Mouse (Mus musculus) limb, embryonic 12.5 days (tissue): ENCODE measurements at regions not wholly inside any gene's neighbourhood (a gene's known extent, or its start where the extent isn't known, plus 50 kb on each side); places are given as distances from the start of the nearest gene placed in this dataset.

Source experiments
- ATAC-seq: fragments of 200-750 bp; cut with Nextera tagmentation; 2 replicates; pipeline ENCODE4 v1.8.0; 2017; ENCODE audit warnings: low read depth, moderate TSS enrichment; ENCODE audit not compliant: insufficient number of reproducible peaks, insufficient read depth, low FRiP score, low TSS enrichment
- H3K27ac ChIP-seq: fragments of 300-500 bp; sonication (generic); 2 replicates; pipeline ENCODE4 v1.5.1; 2016; ENCODE audit warnings: mild to moderate bottlenecking, moderate library complexity
- H3K27me3 ChIP-seq: fragments of 300-500 bp; sonication (generic); 2 replicates; pipeline ENCODE4 v1.6.1; 2016; ENCODE audit warnings: mild to moderate bottlenecking, moderate library complexity
- H3K36me3 ChIP-seq: fragments of 300-500 bp; sonication (generic); 2 replicates; pipeline ENCODE4 v1.6.1; 2016; ENCODE audit warnings: mild to moderate bottlenecking, moderate library complexity
- H3K4me1 ChIP-seq: fragments of 300-500 bp; sonication (generic); replicated peaks from 2 replicates; pipeline ENCODE4 v1.6.1; 2016
- H3K4me2 ChIP-seq: fragments of 300-500 bp; sonication (generic); 2 replicates; pipeline ENCODE4 v1.6.1; 2016; ENCODE audit warnings: mild to moderate bottlenecking, moderate library complexity
- H3K4me3 ChIP-seq: fragments of 300-500 bp; sonication (generic); replicated peaks from 2 replicates; pipeline ENCODE4 v1.5.1; 2016; ENCODE audit warnings: mild to moderate bottlenecking
- H3K9ac ChIP-seq: fragments of 300-500 bp; sonication (generic); replicated peaks from 2 replicates; pipeline ENCODE4 v1.6.1; 2016; ENCODE audit warnings: mild to moderate bottlenecking, moderate library complexity
- H3K9me3 ChIP-seq: fragments of 300-500 bp; sonication (generic); 2 replicates; pipeline ENCODE4 v1.6.1; 2016; ENCODE audit warnings: mild to moderate bottlenecking, moderate library complexity
- WGBS: fragments of 180-500 bp; shearing (Covaris S2); methylation state at CpG from one replicate; pipeline ENCODE4 v1.1.7; 2016; 5-methylcytosine and 5-hydroxymethylcytosine counted together

DNA sequence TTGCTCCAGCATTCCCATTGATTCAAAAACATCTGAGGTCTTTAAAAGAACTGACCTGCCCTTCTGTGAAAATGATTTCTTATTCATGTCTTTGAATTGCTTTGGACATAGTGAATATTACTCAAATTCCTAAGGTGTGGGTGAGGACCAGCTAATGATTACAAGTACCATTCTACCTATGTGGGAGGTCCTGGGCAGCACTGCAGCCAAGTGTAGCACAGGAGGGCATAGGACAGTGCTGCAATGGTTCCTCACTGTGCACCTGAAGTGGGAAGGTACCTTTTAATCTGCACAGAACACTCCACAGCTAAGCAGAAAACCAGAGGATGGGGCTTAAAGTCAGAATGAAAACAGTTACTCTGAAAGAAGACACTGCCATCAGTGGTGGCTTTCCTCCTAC is 474.8 kb upstream of the Camk1g start:
- H3K4me3 ChIP-seq = no peak overlapping the region
- no peak for ATAC-seq
- no peak overlapping the region for H3K27ac ChIP-seq
- H3K4me1 ChIP-seq = peaks cover 8% of the 10 kb centered on the region; the same call in 1 of the 2 replicates
- no peak overlapping the region for H3K4me2 ChIP-seq
- H3K9me3 ChIP-seq = no peaks in the 10 kb centered on the region
- H3K27me3 ChIP-seq = no peaks in the 10 kb centered on the region
- H3K36me3 ChIP-seq = no peaks in the 10 kb centered on the region
- H3K9ac ChIP-seq = no peak overlapping the region

DNA sequence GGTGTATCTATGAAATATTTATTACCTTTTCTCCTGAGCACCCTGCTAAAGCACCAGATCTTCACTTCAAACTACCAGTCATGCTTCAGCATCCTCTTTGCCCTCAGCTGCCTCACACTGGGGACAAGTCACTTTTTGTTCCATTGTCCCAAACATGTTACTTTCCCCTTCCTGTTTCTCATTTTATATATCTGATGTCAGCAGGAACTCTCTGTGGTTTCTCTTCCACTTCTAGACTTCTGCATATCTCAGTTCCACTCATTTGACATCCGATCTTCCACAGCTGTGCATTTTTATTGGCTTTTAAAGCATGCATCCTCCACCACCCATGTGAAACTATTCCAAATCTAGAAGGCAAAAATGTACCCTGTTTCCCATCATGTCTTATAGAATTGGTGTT is 474.4 kb upstream of the Camk1g start:
- Histone ChIP-seq H3K27me3 (no peaks in the 10 kb centered on the region), H3K4me2 (no peak overlapping the region), H3K36me3 (no peaks in the 10 kb centered on the region), H3K4me3 (no peak overlapping the region), H3K9me3 (no peaks in the 10 kb centered on the region), H3K9ac (no peak overlapping the region), H3K4me1 (peaks cover 8% of the 10 kb centered on the region; the same call in 1 of the 2 replicates), H3K27ac (no peak overlapping the region)
- no peak for ATAC-seq
- 43% methylated on average over 1 of the region's 1 CpGs for WGBS

- Histone ChIP-seq H3K27ac (no peak overlapping the region), H3K4me3 (no peak overlapping the region), H3K9me3 (no peaks in the 10 kb centered on the region), H3K4me2 (no peak overlapping the region), H3K27me3 (no peaks in the 10 kb centered on the region), H3K4me1 (no peaks in the 10 kb centered on the region), H3K9ac (no peak overlapping the region), H3K36me3 (no peaks in the 10 kb centered on the region)
- ATAC-seq = no peak
- WGBS = 71% methylated on average over 3 of the region's 3 CpGs
These were observed 430.9 kb upstream of the Camk1g start for GRCm38 (mm10) chr1:193800998-193801397.

DNA sequence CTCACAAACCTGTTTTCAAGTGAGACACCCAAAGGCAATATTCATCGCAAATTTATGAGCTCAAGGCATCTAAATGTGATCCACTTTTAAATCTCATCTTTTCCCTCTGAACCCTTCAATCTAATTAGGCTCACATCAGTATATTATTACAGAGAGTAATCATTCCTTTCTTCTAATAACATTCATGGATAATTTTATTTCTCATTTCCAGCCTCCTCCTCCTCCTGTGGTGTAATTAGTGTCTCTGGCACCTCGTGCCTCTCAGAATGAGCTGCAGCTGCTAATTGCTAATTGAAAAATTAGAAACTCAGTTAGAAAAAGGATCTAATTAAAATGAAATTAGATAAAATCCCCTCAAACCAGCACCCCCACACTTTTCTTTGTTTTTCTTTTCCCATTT is 420.5 kb upstream of the Camk1g start:
- Histone ChIP-seq H3K4me3 (no peak overlapping the region), H3K36me3 (no peaks in the 10 kb centered on the region), H3K27me3 (peaks cover 3% of the 10 kb centered on the region; the same call in 1 of the 2 replicates), H3K9me3 (no peaks in the 10 kb centered on the region), H3K4me1 (no peaks in the 10 kb centered on the region), H3K9ac (no peak overlapping the region), H3K4me2 (no peak overlapping the region), H3K27ac (no peak overlapping the region)
- no peak for ATAC-seq
- 53% methylated on average over 2 of the region's 2 CpGs for WGBS

GRCm38 (mm10) chr1:193788496-193788895 is 418.4 kb upstream of the Camk1g start:
- H3K27me3 ChIP-seq = peaks cover 3% of the 10 kb centered on the region; the same call in 1 of the 2 replicates
- no peak overlapping the region for H3K9ac ChIP-seq
- no peak overlapping the region for H3K27ac ChIP-seq
- WGBS = 85% methylated on average over 2 of the region's 2 CpGs
- ATAC-seq = no peak
- H3K36me3 ChIP-seq = no peaks in the 10 kb centered on the region
- no peaks in the 10 kb centered on the region for H3K4me1 ChIP-seq
- H3K9me3 ChIP-seq = no peaks in the 10 kb centered on the region
- H3K4me2 ChIP-seq = no peak overlapping the region
- H3K4me3 ChIP-seq = no peak overlapping the region

- no peaks in the 10 kb centered on the region for H3K9me3 ChIP-seq
- no peak for ATAC-seq
- no peak overlapping the region for H3K9ac ChIP-seq
- no peak overlapping the region for H3K27ac ChIP-seq
- no peak overlapping the region for H3K4me3 ChIP-seq
- H3K4me1 ChIP-seq = no peaks in the 10 kb centered on the region
- H3K27me3 ChIP-seq = peaks cover 3% of the 10 kb centered on the region; the same call in 1 of the 2 replicates
- no peaks in the 10 kb centered on the region for H3K36me3 ChIP-seq
- 77% methylated on average over 1 of the region's 1 CpGs for WGBS
- H3K4me2 ChIP-seq = no peak overlapping the region
These were observed 417.3 kb upstream of the Camk1g start for GRCm38 (mm10) chr1:193787417-193787816.

DNA sequence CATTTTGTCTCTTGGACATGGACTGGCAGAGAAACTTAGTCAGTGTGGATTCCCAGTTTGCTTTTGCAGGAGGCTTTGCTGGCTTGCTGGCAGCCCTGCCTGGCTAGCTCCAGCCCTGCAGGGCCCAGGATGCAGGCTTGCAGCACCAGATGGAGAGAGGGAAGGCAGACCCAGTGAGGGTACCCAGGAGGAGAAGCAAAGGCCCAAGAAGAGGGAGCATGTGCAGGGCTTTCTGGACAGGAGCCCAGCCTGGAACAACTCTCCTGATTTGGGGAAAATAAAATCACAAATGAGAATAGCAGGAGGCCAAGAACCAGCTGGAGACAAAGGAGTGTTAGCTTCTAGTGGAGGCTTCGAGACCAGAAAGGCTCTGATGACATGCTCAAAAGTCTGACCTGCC is 414.9 kb upstream of the Camk1g start:
- no peak for ATAC-seq
- Histone ChIP-seq H3K36me3 (no peaks in the 10 kb centered on the region), H3K9ac (no peak overlapping the region), H3K27me3 (peaks cover 3% of the 10 kb centered on the region; the same call in 1 of the 2 replicates), H3K4me3 (no peak overlapping the region), H3K9me3 (no peaks in the 10 kb centered on the region), H3K27ac (no peak overlapping the region), H3K4me1 (no peaks in the 10 kb centered on the region), H3K4me2 (no peak overlapping the region)
- WGBS = 63% methylated on average over 1 of the region's 1 CpGs

DNA sequence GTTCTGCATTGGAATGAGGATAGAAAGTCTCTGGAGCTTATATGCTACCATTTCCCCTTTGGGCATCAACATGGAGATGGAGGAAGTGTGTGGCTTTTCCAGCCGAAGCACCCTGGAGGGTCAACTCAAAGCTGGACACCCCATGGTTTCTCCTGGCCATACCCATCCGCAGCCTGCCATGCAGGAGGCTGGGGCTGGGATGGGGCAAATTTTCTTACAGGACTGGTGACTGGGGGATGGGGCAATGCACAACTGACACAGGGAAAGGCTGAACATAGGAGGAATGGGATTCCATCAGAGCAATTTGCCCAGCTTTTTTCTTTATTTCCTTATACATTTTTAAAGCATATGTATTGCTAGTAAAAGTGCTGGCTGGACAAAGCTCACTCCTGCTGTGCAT is 414.4 kb upstream of the Camk1g start:
- Histone ChIP-seq H3K4me3 (no peak overlapping the region), H3K4me1 (no peaks in the 10 kb centered on the region), H3K9ac (no peak overlapping the region), H3K9me3 (no peaks in the 10 kb centered on the region), H3K36me3 (no peaks in the 10 kb centered on the region), H3K4me2 (no peak overlapping the region), H3K27me3 (peaks cover 3% of the 10 kb centered on the region; the same call in 1 of the 2 replicates), H3K27ac (no peak overlapping the region)
- ATAC-seq = no peak
- WGBS = 83% methylated on average over 2 of the region's 2 CpGs

GRCm38 (mm10) chr1:193778181-193778580 is 408.1 kb upstream of the Camk1g start:
- Histone ChIP-seq H3K27ac (no peak overlapping the region), H3K4me2 (no peak overlapping the region), H3K9ac (no peak overlapping the region), H3K27me3 (no peaks in the 10 kb centered on the region), H3K4me1 (no peaks in the 10 kb centered on the region), H3K9me3 (no peaks in the 10 kb centered on the region), H3K4me3 (no peak overlapping the region), H3K36me3 (no peaks in the 10 kb centered on the region)
- ATAC-seq = no peak
- 90% methylated on average over 1 of the region's 1 CpGs for WGBS

- 78% methylated on average over 4 of the region's 4 CpGs for WGBS
These were observed 399.4 kb upstream of the Camk1g start for GRCm38 (mm10) chr1:193769546-193769945.

GRCm38 (mm10) chr1:193764103-193764502 is 394.0 kb upstream of the Camk1g start:
- Histone ChIP-seq H3K9ac (no peak overlapping the region), H3K36me3 (no peaks in the 10 kb centered on the region), H3K27ac (no peak overlapping the region), H3K4me1 (peaks cover 3% of the 10 kb centered on the region; the same call in 1 of the 2 replicates), H3K4me3 (no peak overlapping the region), H3K27me3 (peaks cover 3% of the 10 kb centered on the region; the same call in 1 of the 2 replicates), H3K9me3 (no peaks in the 10 kb centered on the region), H3K4me2 (no peak overlapping the region)
- no peak for ATAC-seq

More at GRCm38 (mm10) chr1:193769546-193769945, 399.4 kb upstream of the Camk1g start:
- ATAC-seq = no peak
- H3K4me2 ChIP-seq = no peak overlapping the region
- no peaks in the 10 kb centered on the region for H3K36me3 ChIP-seq
- peaks cover 3% of the 10 kb centered on the region; the same call in 1 of the 2 replicates for H3K27me3 ChIP-seq
- H3K27ac ChIP-seq = no peak overlapping the region
- no peak overlapping the region for H3K9ac ChIP-seq
- H3K4me3 ChIP-seq = no peak overlapping the region
- no peaks in the 10 kb centered on the region for H3K9me3 ChIP-seq
- H3K4me1 ChIP-seq = peaks cover 3% of the 10 kb centered on the region; the same call in 1 of the 2 replicates

DNA sequence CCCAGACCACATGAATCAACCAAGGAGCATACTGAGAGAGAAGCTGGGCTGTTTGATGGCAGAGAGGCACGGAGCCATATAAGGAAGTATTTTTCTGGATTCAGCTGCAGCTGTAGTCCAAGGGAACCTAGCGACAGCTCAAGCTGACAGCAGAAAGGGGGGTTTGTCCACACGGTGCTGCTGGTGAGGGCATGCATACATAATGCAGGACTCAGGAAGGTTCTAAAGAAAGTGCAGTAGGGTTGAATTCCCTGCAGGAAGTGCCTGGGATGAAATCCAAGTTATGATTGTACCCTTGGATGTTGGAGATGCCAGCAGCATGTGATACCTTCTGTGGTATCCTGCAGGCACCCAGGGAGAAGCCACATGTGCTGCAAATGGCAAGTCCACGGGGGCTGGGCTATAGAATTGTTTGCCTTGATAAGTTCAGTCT is 381.7 kb upstream of the Camk1g start:
- Histone ChIP-seq H3K4me2 (no peak overlapping the region), H3K36me3 (no peaks in the 10 kb centered on the region), H3K4me3 (no peak overlapping the region), H3K9ac (no peak overlapping the region), H3K27ac (no peak overlapping the region), H3K9me3 (no peaks in the 10 kb centered on the region), H3K4me1 (no peaks in the 10 kb centered on the region), H3K27me3 (no peaks in the 10 kb centered on the region)
- 48% methylated on average over 4 of the region's 4 CpGs for WGBS
- no peak for ATAC-seq
